Mouse (Mus musculus) embryonic facial prominence, embryonic 13.5 days (tissue): Measurements from ENCODE around the gene Map7d1. TPM values are rescaled to one million over a fixed set of nuclear protein-coding genes. Genes with fewer than 3 reads are reported as not detected.

ENCODE experiments used
- ATAC-seq: fragments of 200-750 bp; cut with Nextera tagmentation; 2 replicates; pipeline ENCODE4 v1.8.0; 2017; ENCODE audit warnings: low read depth; ENCODE audit not compliant: insufficient number of reproducible peaks, insufficient read depth, low FRiP score, low TSS enrichment
- H3K27ac ChIP-seq: fragments of 300-500 bp; sonication (generic); 2 replicates; pipeline ENCODE4 v1.5.1; 2015; ENCODE audit warnings: moderate library complexity, mild to moderate bottlenecking, inconsistent platforms
- H3K27me3 ChIP-seq: fragments of 300-500 bp; sonication (generic); 2 replicates; pipeline ENCODE4 v1.6.1; 2015; ENCODE audit warnings: mild to moderate bottlenecking, inconsistent platforms
- H3K36me3 ChIP-seq: fragments of 300-500 bp; sonication (generic); 2 replicates; pipeline ENCODE4 v1.6.1; 2015; ENCODE audit warnings: mild to moderate bottlenecking, inconsistent platforms
- H3K4me1 ChIP-seq: fragments of 300-500 bp; sonication (generic); 2 replicates; pipeline ENCODE4 v1.6.1; 2015; ENCODE audit warnings: inconsistent platforms
- H3K4me2 ChIP-seq: fragments of 300-500 bp; sonication (generic); 2 replicates; pipeline ENCODE4 v1.6.1; 2015; ENCODE audit warnings: moderate library complexity, mild to moderate bottlenecking, inconsistent platforms
- H3K4me3 ChIP-seq: fragments of 300-500 bp; sonication (generic); 2 replicates; pipeline ENCODE4 v1.5.1; 2015; ENCODE audit warnings: mild to moderate bottlenecking, inconsistent platforms
- H3K9ac ChIP-seq: fragments of 300-500 bp; sonication (generic); 2 replicates; pipeline ENCODE4 v1.6.1; 2015; ENCODE audit warnings: mild to moderate bottlenecking, inconsistent platforms
- H3K9me3 ChIP-seq: fragments of 300-500 bp; sonication (generic); 2 replicates; pipeline ENCODE4 v1.6.1; 2016; ENCODE audit warnings: inconsistent platforms
- WGBS: fragments of 180-500 bp; shearing (Covaris S2); methylation state at CpG from one replicate; pipeline ENCODE4 v1.1.7; 2015; ENCODE audit warnings: mixed read lengths; 5-methylcytosine and 5-hydroxymethylcytosine counted together
- polyA plus RNA-seq: library from polyadenylated mRNA; unstranded; fragments of >200 nt; fragmentation: Nextera tagmentation; extraction: Ambion mirVana; gene quantifications from 2 replicates; pipeline ENCODE4 v1.2.1, GENCODE M21; 2015

Map7d1 gene
- polyA plus RNA-seq, 1 experiment from 2014 or later: 57.0 TPM

DNA sequence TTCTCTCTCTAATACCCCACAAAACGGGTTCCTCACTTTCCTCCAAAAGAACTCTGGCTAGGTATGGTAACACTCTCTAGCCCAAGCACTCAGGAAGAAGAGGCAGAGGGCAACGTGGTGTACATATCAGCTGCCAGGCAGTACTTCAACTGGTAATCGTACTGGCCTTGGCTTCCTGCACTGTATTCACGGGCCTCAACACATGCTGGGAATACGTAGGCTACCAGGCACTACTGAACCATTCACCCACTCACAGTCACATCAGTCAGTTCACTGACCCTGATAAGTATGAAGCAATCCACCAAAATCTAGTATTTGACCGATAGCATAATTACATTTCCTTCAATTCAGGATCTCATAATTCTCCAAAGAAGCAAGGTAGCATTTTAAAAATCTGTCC is 56.6 kb downstream of the Map7d1 start:
- Histone ChIP-seq H3K27me3 (no peaks in the 10 kb centered on the region), H3K4me1 (peaks cover 37% of the 10 kb centered on the region), H3K9me3 (no peaks in the 10 kb centered on the region), H3K9ac (0 out of 2 replicates have a peak overlapping the region, but pooled peaks have one; percentile 89), H3K27ac (no peak overlapping the region), H3K4me3 (0 out of 2 replicates have a peak overlapping the region, but pooled peaks have one; percentile 10), H3K36me3 (peaks cover 9% of the 10 kb centered on the region; the same call in 1 of the 2 replicates), H3K4me2 (peak overlapping the region; percentile 78)
- no peak for ATAC-seq
- WGBS: 81% methylated on average over 6 of the region's 6 CpGs

GRCm38 (mm10) chr4:126197485-126197884 is 58.7 kb downstream of the Map7d1 start:
- H3K36me3 ChIP-seq: peaks cover 29% of the 10 kb centered on the region
- no peak overlapping the region for H3K27ac ChIP-seq
- peaks cover 30% of the 10 kb centered on the region for H3K4me1 ChIP-seq
- no peak overlapping the region for H3K9ac ChIP-seq
- no peaks in the 10 kb centered on the region for H3K9me3 ChIP-seq
- H3K4me2 ChIP-seq: no peak overlapping the region
- ATAC-seq: no peak
- no peaks in the 10 kb centered on the region for H3K27me3 ChIP-seq
- 87% methylated on average over 3 of the region's 3 CpGs for WGBS
- H3K4me3 ChIP-seq: no peak overlapping the region

DNA sequence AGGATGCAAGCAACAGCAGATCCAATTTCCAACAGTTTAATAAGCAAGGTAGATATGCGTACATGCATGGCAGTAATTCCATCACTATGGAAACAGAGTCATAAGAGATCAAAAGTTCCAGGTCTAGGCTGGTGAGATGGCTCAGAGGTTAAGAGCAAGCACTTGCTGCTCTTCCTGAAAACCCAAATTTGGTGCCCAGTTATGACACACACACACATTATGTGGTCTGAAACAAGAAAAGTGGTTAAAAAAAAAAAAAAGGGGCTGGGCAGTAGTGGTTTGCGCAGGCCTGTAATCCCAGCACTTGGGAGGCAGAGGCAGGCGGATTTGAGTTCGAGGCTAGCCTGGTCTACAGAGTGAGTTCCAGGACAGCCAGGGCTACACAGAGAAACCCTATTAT is 61.2 kb downstream of the Map7d1 start:
- H3K4me3 ChIP-seq: no peak overlapping the region

DNA sequence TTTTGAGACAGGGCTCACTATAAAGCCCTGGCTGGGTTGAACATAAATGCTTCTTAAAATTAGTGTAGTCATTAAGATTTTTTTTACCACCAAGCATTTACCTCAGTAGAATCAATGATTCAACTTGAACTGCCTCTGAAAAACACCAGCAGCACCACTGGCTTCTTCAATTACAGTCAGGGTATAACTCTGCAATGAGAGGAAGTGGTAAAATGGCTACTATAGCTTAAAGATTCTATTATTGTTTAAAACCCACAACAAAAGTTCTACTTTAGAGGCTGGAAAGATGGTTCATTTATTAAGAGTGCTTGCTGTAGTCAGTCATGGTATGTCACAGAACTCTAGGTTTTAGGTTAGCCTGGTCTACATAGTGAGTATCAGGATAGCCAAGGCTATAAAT is 61.9 kb downstream of the Map7d1 start:
- H3K27ac ChIP-seq: no peak overlapping the region
- no peak overlapping the region for H3K9ac ChIP-seq
- peaks cover 12% of the 10 kb centered on the region for H3K4me1 ChIP-seq
- H3K27me3 ChIP-seq: no peaks in the 10 kb centered on the region
- no peaks in the 10 kb centered on the region for H3K9me3 ChIP-seq
- ATAC-seq: no peak
- H3K4me3 ChIP-seq: no peak overlapping the region
- H3K36me3 ChIP-seq: peaks cover 57% of the 10 kb centered on the region
- no peak overlapping the region for H3K4me2 ChIP-seq

More for the DNA sequence above, 61.2 kb downstream of the Map7d1 start:
- ATAC-seq: no peak
- H3K9ac ChIP-seq: no peak overlapping the region
- H3K27me3 ChIP-seq: no peaks in the 10 kb centered on the region
- 87% methylated on average over 4 of the region's 4 CpGs for WGBS
- peaks cover 18% of the 10 kb centered on the region for H3K4me1 ChIP-seq
- H3K9me3 ChIP-seq: no peaks in the 10 kb centered on the region
- no peak overlapping the region for H3K4me2 ChIP-seq
- peaks cover 51% of the 10 kb centered on the region for H3K36me3 ChIP-seq
- H3K27ac ChIP-seq: no peak overlapping the region

GRCm38 (mm10) chr4:126190636-126191035 is 65.5 kb downstream of the Map7d1 start:
- H3K27ac ChIP-seq: no peak overlapping the region
- no peaks in the 10 kb centered on the region for H3K27me3 ChIP-seq
- H3K4me2 ChIP-seq: no peak overlapping the region
- no peak overlapping the region for H3K4me3 ChIP-seq
- peaks cover 74% of the 10 kb centered on the region for H3K36me3 ChIP-seq
- no peak overlapping the region for H3K9ac ChIP-seq
- no peak for ATAC-seq
- no peaks in the 10 kb centered on the region for H3K9me3 ChIP-seq
- H3K4me1 ChIP-seq: peaks cover 4% of the 10 kb centered on the region; the same call in 1 of the 2 replicates
- WGBS: 91% methylated on average over 2 of the region's 2 CpGs

- WGBS: 92% methylated on average over 3 of the region's 3 CpGs
- H3K4me3 ChIP-seq: no peak overlapping the region
- H3K27ac ChIP-seq: no peak overlapping the region; the same call in 1 of the 2 replicates
- no peaks in the 10 kb centered on the region for H3K9me3 ChIP-seq
- peaks cover 64% of the 10 kb centered on the region for H3K36me3 ChIP-seq
- no peak overlapping the region for H3K9ac ChIP-seq
- H3K4me1 ChIP-seq: peaks cover 4% of the 10 kb centered on the region; the same call in 1 of the 2 replicates
- no peak for ATAC-seq
- H3K4me2 ChIP-seq: no peak overlapping the region
- H3K27me3 ChIP-seq: no peaks in the 10 kb centered on the region
These were observed 69.0 kb downstream of the Map7d1 start for GRCm38 (mm10) chr4:126187096-126187495.

GRCm38 (mm10) chr4:126183034-126183433 is 73.1 kb downstream of the Map7d1 start:
- 89% methylated on average over 5 of the region's 5 CpGs for WGBS
- no peak overlapping the region for H3K4me3 ChIP-seq
- H3K9ac ChIP-seq: no peak overlapping the region
- peaks cover 5% of the 10 kb centered on the region for H3K4me1 ChIP-seq
- H3K27me3 ChIP-seq: no peaks in the 10 kb centered on the region
- no peak for ATAC-seq
- H3K27ac ChIP-seq: no peak overlapping the region
- H3K9me3 ChIP-seq: no peaks in the 10 kb centered on the region
- H3K36me3 ChIP-seq: peaks cover 68% of the 10 kb centered on the region
- no peak overlapping the region for H3K4me2 ChIP-seq

Other genes starting within 250 kb of the Map7d1 start
- 0.62 and 0.69 TPM in 2 replicates for gene Csf3r, start 231.8 kb downstream of the Map7d1 start, polyA plus RNA-seq
- 154 and 162 TPM in 2 replicates for gene Mrps15, start 209.4 kb downstream of the Map7d1 start, polyA plus RNA-seq
- 19.2 and 22.2 TPM in 2 replicates for gene Oscp1, start 197.8 kb downstream of the Map7d1 start, polyA plus RNA-seq
- 46.7 and 50.3 TPM in 2 replicates for gene Lsm10, start 159.7 kb downstream of the Map7d1 start, polyA plus RNA-seq
- 34.9 and 36.6 TPM in 2 replicates for gene Stk40, start 152.4 kb downstream of the Map7d1 start, polyA plus RNA-seq
- 70.2 and 78.2 TPM in 2 replicates for gene Eva1b, start 108.6 kb downstream of the Map7d1 start, polyA plus RNA-seq
- 8.6 and 10.3 TPM in 2 replicates for gene Sh3d21, start 92.9 kb downstream of the Map7d1 start, polyA plus RNA-seq
- 248 and 262 TPM in 2 replicates for gene Thrap3, start 53.6 kb downstream of the Map7d1 start, polyA plus RNA-seq
- 122 and 126 TPM in 2 replicates for gene Trappc3, start 6.0 kb upstream of the Map7d1 start, polyA plus RNA-seq
- 33.9 and 43.4 TPM in 2 replicates for gene Col8a2, start 30.4 kb upstream of the Map7d1 start, polyA plus RNA-seq
- 94.3 and 97.5 TPM in 2 replicates for gene Adprhl2, start 65.4 kb upstream of the Map7d1 start, polyA plus RNA-seq
- 18.5 and 22.0 TPM in 2 replicates for gene Tekt2, start 69.3 kb upstream of the Map7d1 start, polyA plus RNA-seq
- 20.1 and 24.9 TPM in 2 replicates for gene Ago3, start 173.2 kb upstream of the Map7d1 start, polyA plus RNA-seq
- gene Ago1, start 212.2 kb upstream of the Map7d1 start, polyA plus RNA-seq: 7.4 and 8.1 TPM in 2 replicates